Mouse (Mus musculus) spleen, adult 2 months (tissue): ENCODE measurements at regions not wholly inside any gene's neighbourhood (a gene's known extent, or its start where the extent isn't known, plus 50 kb on each side); places are given as distances from the start of the nearest gene placed in this dataset.

Source experiments
- DNase-seq, 2 experiments: peaks; one replicate each; pipeline versions ENCODE4 v3.0.0 to v3.0.0-alpha.2; 2012 to 2021; ENCODE audit warnings: low spot score in 2 of 2, low read depth in 1 of 2
- H3K27ac ChIP-seq: fragments of 200-500 bp; 2 replicates; pipeline ENCODE4 v1.5.1; 2012; ENCODE audit warnings: low read length, inconsistent platforms; ENCODE audit not compliant: insufficient read depth
- H3K27me3 ChIP-seq: fragments of 200-500 bp; 2 replicates; pipeline ENCODE4 v1.6.1; 2012; ENCODE audit warnings: mild to moderate bottlenecking, moderate library complexity, low read length, inconsistent platforms; ENCODE audit not compliant: control insufficient read depth, insufficient read depth
- H3K36me3 ChIP-seq: fragments of 200-500 bp; 2 replicates; pipeline ENCODE4 v1.6.1; 2012; ENCODE audit warnings: mild to moderate bottlenecking, low read length, inconsistent platforms; ENCODE audit not compliant: control insufficient read depth, insufficient read depth
- H3K4me1 ChIP-seq: fragments of 200-500 bp; 2 replicates; pipeline ENCODE4 v1.6.1; 2011; ENCODE audit warnings: inconsistent platforms; ENCODE audit not compliant: control insufficient read depth, insufficient read depth, insufficient read length
- H3K4me3 ChIP-seq: fragments of 200-500 bp; 2 replicates; pipeline ENCODE4 v1.5.1; 2011; ENCODE audit warnings: mild to moderate bottlenecking, inconsistent platforms; ENCODE audit not compliant: insufficient read depth, insufficient read length; ENCODE audit errors: extremely low read depth
- CTCF ChIP-seq: fragments of 200-500 bp; IDR thresholded peaks from 2 replicates; pipeline ENCODE4 v1.5.1; 2011; ENCODE audit warnings: mild to moderate bottlenecking, inconsistent platforms; ENCODE audit not compliant: insufficient read depth, insufficient read length, insufficient replicate concordance; ENCODE audit errors: extremely low read depth
- POLR2A ChIP-seq: fragments of 200-500 bp; IDR thresholded peaks from 2 replicates; pipeline ENCODE4 v1.6.1; 2011; ENCODE audit warnings: low read depth, low read length, inconsistent platforms
- WGBS: fragments of 180-500 bp; shearing (Covaris S2); methylation state at CpG from one replicate; pipeline ENCODE4 v1.1.7; 2018; 5-methylcytosine and 5-hydroxymethylcytosine counted together

GRCm38 (mm10) chr15:96213541-96214312, 73.6 kb upstream of the Arid2 start:
- H3K27ac ChIP-seq, result no peak overlapping the region
- H3K36me3 ChIP-seq, result no peaks in the 10 kb centered on the region
- TF ChIP-seq CTCF, result no peak
- TF ChIP-seq POLR2A, result no peak
- no peaks in the 10 kb centered on the region for H3K4me1 ChIP-seq
- WGBS, result 92% methylated on average over 24 of the region's 24 CpGs
- no peak for DNase-seq
- H3K4me3 ChIP-seq, result no peak overlapping the region
- H3K27me3 ChIP-seq, result no peaks in the 10 kb centered on the region

- no peaks in the 10 kb centered on the region for H3K4me1 ChIP-seq
- DNase-seq, result no peak
- H3K27me3 ChIP-seq, result no peaks in the 10 kb centered on the region
- no peaks in the 10 kb centered on the region for H3K36me3 ChIP-seq
- H3K27ac ChIP-seq, result no peak overlapping the region
- no peak overlapping the region for H3K4me3 ChIP-seq
- WGBS, result 93% methylated on average over 15 of the region's 15 CpGs
- no peak for TF ChIP-seq CTCF
- no peak for TF ChIP-seq POLR2A
These were observed 69.4 kb upstream of the Arid2 start for GRCm38 (mm10) chr15:96217896-96218295.

GRCm38 (mm10) chr15:96219746-96220145, 67.6 kb upstream of the Arid2 start:
- 92% methylated on average over 7 of the region's 7 CpGs for WGBS
- TF ChIP-seq CTCF, result no peak
- no peak for TF ChIP-seq POLR2A
- Histone ChIP-seq H3K27me3 (no peaks in the 10 kb centered on the region), H3K4me3 (no peak overlapping the region), H3K4me1 (no peaks in the 10 kb centered on the region), H3K36me3 (no peaks in the 10 kb centered on the region), H3K27ac (no peak overlapping the region)
- DNase-seq, result no peak

- H3K27ac ChIP-seq, result no peak overlapping the region
- no peak for DNase-seq
- no peaks in the 10 kb centered on the region for H3K27me3 ChIP-seq
- no peaks in the 10 kb centered on the region; the same call in 1 of the 2 replicates for H3K4me1 ChIP-seq
- no peaks in the 10 kb centered on the region for H3K36me3 ChIP-seq
- 90% methylated on average over 3 of the region's 3 CpGs for WGBS
- TF ChIP-seq CTCF, result no peak
- no peak for TF ChIP-seq POLR2A
- no peak overlapping the region for H3K4me3 ChIP-seq
These were observed 55.3 kb upstream of the Arid2 start for GRCm38 (mm10) chr15:96231969-96232368.

- H3K36me3 ChIP-seq, result no peaks in the 10 kb centered on the region
- no peak overlapping the region for H3K27ac ChIP-seq
- no peak overlapping the region for H3K4me3 ChIP-seq
- DNase-seq, result no peak
- H3K27me3 ChIP-seq, result no peaks in the 10 kb centered on the region
- no peaks in the 10 kb centered on the region; the same call in 1 of the 2 replicates for H3K4me1 ChIP-seq
- TF ChIP-seq POLR2A (no peak), CTCF (no peak)
These were observed 54.2 kb upstream of the Arid2 start for GRCm38 (mm10) chr15:96233113-96233512.

- H3K36me3 ChIP-seq, result no peaks in the 10 kb centered on the region
- H3K27me3 ChIP-seq, result no peaks in the 10 kb centered on the region
- 86% methylated on average over 8 of the region's 8 CpGs for WGBS
- no peak overlapping the region for H3K27ac ChIP-seq
- H3K4me1 ChIP-seq, result no peaks in the 10 kb centered on the region; the same call in 1 of the 2 replicates
- TF ChIP-seq CTCF (no peak), POLR2A (no peak)
- no peak overlapping the region for H3K4me3 ChIP-seq
- DNase-seq, result no peak
These were observed 52.5 kb upstream of the Arid2 start for GRCm38 (mm10) chr15:96234783-96235182.
